Mouse (Mus musculus) forebrain, embryonic 16.5 days (tissue): ENCODE results near the gene Stn1. TPM values are rescaled to one million over a fixed set of nuclear protein-coding genes. Genes with fewer than 3 reads are reported as not detected.

Experiments used
- ATAC-seq: fragments of 200-750 bp; cut with Nextera tagmentation; 2 replicates; pipeline ENCODE4 v1.8.0; 2017; ENCODE audit warnings: mild to moderate bottlenecking, moderate library complexity
- H3K27ac ChIP-seq: fragments of 300-500 bp; sonication (generic); 2 replicates; pipeline ENCODE4 v1.5.1; 2014; ENCODE audit warnings: low read length, control low read depth
- H3K27me3 ChIP-seq: fragments of 300-500 bp; sonication (generic); replicated peaks from 2 replicates; pipeline ENCODE4 v1.6.1; 2014; ENCODE audit warnings: low read length; ENCODE audit not compliant: control insufficient read depth, insufficient read depth
- H3K36me3 ChIP-seq: fragments of 300-500 bp; sonication (generic); 2 replicates; pipeline ENCODE4 v1.6.1; 2014; ENCODE audit not compliant: control insufficient read depth, insufficient read depth
- H3K4me1 ChIP-seq: fragments of 300-500 bp; sonication (generic); replicated peaks from 2 replicates; pipeline ENCODE4 v1.6.1; 2014; ENCODE audit warnings: low read length; ENCODE audit not compliant: control insufficient read depth, insufficient read depth
- H3K4me2 ChIP-seq: fragments of 300-500 bp; sonication (generic); 2 replicates; pipeline ENCODE4 v1.6.1; 2014; ENCODE audit warnings: mild to moderate bottlenecking, low read length, control low read depth
- H3K4me3 ChIP-seq: fragments of 300-500 bp; sonication (generic); replicated peaks from 2 replicates; pipeline ENCODE4 v1.5.1; 2014; ENCODE audit warnings: mild to moderate bottlenecking, low read length, control low read depth
- H3K9ac ChIP-seq: fragments of 300-500 bp; sonication (generic); replicated peaks from 2 replicates; pipeline ENCODE4 v1.6.1; 2014; ENCODE audit warnings: low read depth, low read length, control low read depth
- H3K9me3 ChIP-seq: fragments of 300-500 bp; sonication (generic); 2 replicates; pipeline ENCODE4 v1.6.1; 2016; ENCODE audit warnings: low read length; ENCODE audit not compliant: control insufficient read depth
- WGBS: fragments of 180-500 bp; shearing (Covaris S2); extraction: QIAGEN DNeasy Blood & Tissue Kit; methylation state at CpG from one replicate; pipeline ENCODE4 v1.1.7; 2014; 5-methylcytosine and 5-hydroxymethylcytosine counted together
- polyA plus RNA-seq: library from polyadenylated mRNA; unstranded; fragments of >200 nt; fragmentation: Nextera tagmentation; extraction: Ambion mirVana; gene quantifications from 2 replicates; pipeline ENCODE4 v1.2.1, GENCODE M21; 2015

The Stn1 gene
- polyA plus RNA-seq, 1 experiment from 2014 or later = 30.0 TPM

- ATAC-seq = no peak
- WGBS = 79% methylated on average over 4 of the region's 4 CpGs
- no peaks in the 10 kb centered on the region for H3K9me3 ChIP-seq
Observed at GRCm38 (mm10) chr19:47513618-47513897, 23.7 kb downstream of the Stn1 start.

GRCm38 (mm10) chr19:47512794-47513617, 24.3 kb downstream of the Stn1 start:
- Histone ChIP-seq H3K9me3 (no peaks in the 10 kb centered on the region), H3K4me2 (no peak overlapping the region), H3K4me3 (no peak overlapping the region), H3K9ac (no peak overlapping the region), H3K4me1 (peaks cover 11% of the 10 kb centered on the region; the same call in 1 of the 2 replicates), H3K27me3 (no peaks in the 10 kb centered on the region), H3K27ac (no peak overlapping the region), H3K36me3 (no peaks in the 10 kb centered on the region)
- WGBS = 89% methylated on average over 21 of the region's 21 CpGs
- ATAC-seq = no peak

More at GRCm38 (mm10) chr19:47513618-47513897, 23.7 kb downstream of the Stn1 start:
- peaks cover 11% of the 10 kb centered on the region; the same call in 1 of the 2 replicates for H3K4me1 ChIP-seq
- no peak overlapping the region for H3K9ac ChIP-seq
- no peak overlapping the region for H3K27ac ChIP-seq
- H3K27me3 ChIP-seq = no peaks in the 10 kb centered on the region
- H3K4me3 ChIP-seq = no peak overlapping the region
- H3K4me2 ChIP-seq = no peak overlapping the region
- H3K36me3 ChIP-seq = no peaks in the 10 kb centered on the region

GRCm38 (mm10) chr19:47511958-47512357, 25.3 kb downstream of the Stn1 start:
- Histone ChIP-seq H3K9ac (no peak overlapping the region), H3K4me3 (no peak overlapping the region)

GRCm38 (mm10) chr19:47511294-47511675, 26.0 kb downstream of the Stn1 start:
- H3K9me3 ChIP-seq = no peaks in the 10 kb centered on the region
- no peaks in the 10 kb centered on the region for H3K36me3 ChIP-seq
- no peak overlapping the region for H3K9ac ChIP-seq
- peaks cover 13% of the 10 kb centered on the region; the same call in 1 of the 2 replicates for H3K4me1 ChIP-seq
- no peak overlapping the region for H3K4me2 ChIP-seq
- WGBS = 64% methylated on average over 7 of the region's 7 CpGs
- no peak for ATAC-seq
- peak overlapping the region; percentile 43; the same call in 1 of the 2 replicates for H3K27ac ChIP-seq
- H3K27me3 ChIP-seq = no peaks in the 10 kb centered on the region
- H3K4me3 ChIP-seq = no peak overlapping the region

More at GRCm38 (mm10) chr19:47511958-47512357, 25.3 kb downstream of the Stn1 start:
- Histone ChIP-seq H3K4me2 (no peak overlapping the region), H3K4me1 (peaks cover 13% of the 10 kb centered on the region; the same call in 1 of the 2 replicates), H3K9me3 (no peaks in the 10 kb centered on the region), H3K36me3 (no peaks in the 10 kb centered on the region), H3K27me3 (no peaks in the 10 kb centered on the region), H3K27ac (no peak overlapping the region)
- 89% methylated on average over 6 of the region's 6 CpGs for WGBS
- ATAC-seq = no peak

GRCm38 (mm10) chr19:47510473-47511293, 26.6 kb downstream of the Stn1 start:
- peak; percentile 39 for ATAC-seq
- WGBS = 26% methylated on average over 25 of the region's 25 CpGs
- H3K27me3 ChIP-seq = no peaks in the 10 kb centered on the region
- H3K27ac ChIP-seq = peak overlapping the region; percentile 71
- H3K4me2 ChIP-seq = 0 out of 2 replicates have a peak overlapping the region, but pooled peaks have one; percentile 17
- no peaks in the 10 kb centered on the region for H3K9me3 ChIP-seq
- no peaks in the 10 kb centered on the region for H3K36me3 ChIP-seq
- H3K4me1 ChIP-seq = peaks cover 13% of the 10 kb centered on the region; the same call in 1 of the 2 replicates
- H3K9ac ChIP-seq = peak overlapping the region; percentile 20; the same call in 1 of the 2 replicates
- no peak overlapping the region for H3K4me3 ChIP-seq

- H3K4me1 ChIP-seq = peaks cover 13% of the 10 kb centered on the region; the same call in 1 of the 2 replicates
- H3K27ac ChIP-seq = peak overlapping the region; percentile 71
- ATAC-seq = no peak
- WGBS = 84% methylated on average over 7 of the region's 7 CpGs
- no peak overlapping the region for H3K4me3 ChIP-seq
- H3K4me2 ChIP-seq = no peak overlapping the region
- H3K9me3 ChIP-seq = no peaks in the 10 kb centered on the region
- H3K9ac ChIP-seq = no peak overlapping the region
- no peaks in the 10 kb centered on the region for H3K27me3 ChIP-seq
- no peaks in the 10 kb centered on the region for H3K36me3 ChIP-seq
Observed at GRCm38 (mm10) chr19:47510135-47510472, 27.2 kb downstream of the Stn1 start.

GRCm38 (mm10) chr19:47508771-47509281, 28.5 kb downstream of the Stn1 start:
- Histone ChIP-seq H3K27ac (no peak overlapping the region), H3K4me1 (peaks cover 13% of the 10 kb centered on the region; the same call in 1 of the 2 replicates), H3K9me3 (no peaks in the 10 kb centered on the region), H3K4me3 (no peak overlapping the region), H3K9ac (no peak overlapping the region), H3K27me3 (no peaks in the 10 kb centered on the region), H3K4me2 (no peak overlapping the region), H3K36me3 (no peaks in the 10 kb centered on the region)
- WGBS = 79% methylated on average over 5 of the region's 5 CpGs
- ATAC-seq = no peak

GRCm38 (mm10) chr19:47508191-47508590, 29.1 kb downstream of the Stn1 start:
- Histone ChIP-seq H3K27ac (no peak overlapping the region), H3K9me3 (no peaks in the 10 kb centered on the region), H3K4me3 (no peak overlapping the region), H3K4me2 (no peak overlapping the region), H3K36me3 (no peaks in the 10 kb centered on the region), H3K27me3 (no peaks in the 10 kb centered on the region), H3K9ac (no peak overlapping the region), H3K4me1 (peaks cover 13% of the 10 kb centered on the region; the same call in 1 of the 2 replicates)
- no peak for ATAC-seq
- 90% methylated on average over 3 of the region's 3 CpGs for WGBS
